Mouse (Mus musculus): ENCODE measurements at regions not wholly inside any gene's neighbourhood (a gene's known extent, or its start where the extent isn't known, plus 50 kb on each side); places are given as distances from the start of the nearest gene placed in this dataset.

DNA sequence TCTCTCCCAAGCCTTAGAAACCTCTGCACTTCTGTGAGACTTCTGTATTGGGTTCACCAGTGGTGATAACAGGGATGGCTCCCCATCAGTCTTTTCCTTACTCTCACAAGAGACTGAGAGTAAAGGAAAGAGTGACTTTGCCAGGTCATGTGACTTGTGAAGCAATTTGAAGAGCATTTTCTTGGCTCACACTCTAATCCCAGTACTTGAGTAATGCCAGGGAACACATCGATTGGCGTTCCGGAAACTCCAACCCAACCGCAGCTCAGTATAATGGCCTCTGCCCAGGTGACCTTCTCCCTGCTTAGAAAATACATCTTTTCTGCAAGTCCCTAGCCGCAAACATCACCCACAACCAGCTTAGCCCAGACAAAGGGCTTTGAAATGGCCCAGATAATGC, 72.4 kb downstream of the Gm4791 start:
- TF ChIP-seq CTCF (IDR thresholded peaks at IDR 0.05; ENCODE audit: low read depth) (no peak), EP300 (IDR thresholded peaks at IDR 0.05; ENCODE audit: low read depth) (no peak)
